Mouse (Mus musculus) small intestine, adult 2 months (tissue): Measurements from ENCODE around the gene Mamstr. TPM values are rescaled to one million over a fixed set of nuclear protein-coding genes. Genes with fewer than 3 reads are reported as not detected.

Experiments
- H3K27ac ChIP-seq: fragments of 200-500 bp; 2 replicates; pipeline ENCODE4 v1.5.1; 2012; ENCODE audit warnings: low read depth, low read length, control low read depth, inconsistent platforms; ENCODE audit not compliant: insufficient read depth
- H3K27me3 ChIP-seq: fragments of 200-500 bp; 2 replicates; pipeline ENCODE4 v1.6.1; 2012; ENCODE audit warnings: mild to moderate bottlenecking, moderate library complexity, low read length, inconsistent platforms; ENCODE audit not compliant: control insufficient read depth, insufficient read depth
- H3K36me3 ChIP-seq: fragments of 200-500 bp; 2 replicates; pipeline ENCODE4 v1.6.1; 2012; ENCODE audit warnings: mild to moderate bottlenecking, low read length, control low read depth, inconsistent platforms; ENCODE audit not compliant: control insufficient read depth, insufficient read depth
- H3K4me1 ChIP-seq: fragments of 200-500 bp; 2 replicates; pipeline ENCODE4 v1.6.1; 2012; ENCODE audit warnings: low read length, inconsistent platforms, mixed read lengths; ENCODE audit not compliant: control insufficient read depth, insufficient read depth, insufficient read length
- H3K4me3 ChIP-seq: fragments of 200-500 bp; 2 replicates; pipeline ENCODE4 v1.5.1; 2012; ENCODE audit warnings: low read depth, mild to moderate bottlenecking, control low read depth, inconsistent platforms, low read length, moderate library complexity
- CTCF ChIP-seq: fragments of 200-500 bp; IDR thresholded peaks from 2 replicates; pipeline ENCODE4 v1.5.1; 2012; ENCODE audit warnings: low read depth, mild to moderate bottlenecking, control low read depth, inconsistent platforms, low read length, moderate library complexity, mixed read lengths; ENCODE audit not compliant: insufficient replicate concordance, insufficient read length; ENCODE audit errors: extremely low read depth
- POLR2A ChIP-seq: fragments of 200-500 bp; IDR thresholded peaks from 2 replicates; pipeline ENCODE4 v1.6.1; 2012; ENCODE audit warnings: low read depth, mild to moderate bottlenecking, control low read depth, inconsistent platforms, low read length, moderate library complexity
- WGBS: fragments of 180-500 bp; shearing (Covaris S2); methylation state at CpG from one replicate; pipeline ENCODE4 v1.1.7; 2018; 5-methylcytosine and 5-hydroxymethylcytosine counted together
- polyA plus RNA-seq: library from polyadenylated mRNA; depleted of rRNA; stranded (reverse); fragments of >200 nt; gene quantifications from 2 replicates; pipeline ENCODE4 v1.2.3, GENCODE M21; 2012

Gene Mamstr
- polyA plus RNA-seq, 1 experiment, result 0.63 TPM

DNA sequence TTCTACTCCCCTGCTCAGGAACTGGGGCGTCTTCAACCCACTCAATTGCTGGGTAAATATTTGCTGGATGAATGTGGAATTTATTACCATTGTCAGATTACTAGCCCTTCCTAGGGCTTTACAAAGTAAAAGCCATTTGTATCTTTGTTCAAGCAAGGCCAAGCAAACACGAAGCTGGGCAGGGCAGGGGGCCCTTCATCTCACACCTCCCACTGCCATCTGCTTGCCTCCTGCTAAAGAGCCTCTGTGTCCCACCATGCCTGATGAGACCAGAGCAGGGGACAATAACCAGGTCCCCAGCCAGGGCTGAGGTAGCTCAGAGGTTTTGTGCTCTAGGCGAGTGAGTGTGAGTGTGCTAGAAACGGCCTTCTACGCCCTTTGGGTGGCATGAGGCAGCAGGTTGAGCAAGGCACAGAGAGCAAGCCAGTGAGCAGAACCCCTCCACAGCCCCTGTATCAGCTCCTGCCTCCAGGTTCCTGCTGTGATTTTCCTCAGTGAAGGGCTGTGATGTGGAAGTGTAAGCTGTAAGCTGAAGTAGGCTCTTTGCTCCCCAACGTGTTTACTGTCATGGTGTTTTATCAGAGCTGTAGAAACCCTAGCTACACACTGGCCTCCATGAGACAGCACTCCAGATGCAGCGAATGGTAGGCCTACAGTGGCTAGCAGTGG is 38.0 kb downstream of the Mamstr start:
- no peak overlapping the region for H3K4me3 ChIP-seq
- H3K4me1 ChIP-seq, result peaks cover 9% of the 10 kb centered on the region
- H3K27me3 ChIP-seq, result peaks cover 37% of the 10 kb centered on the region
- H3K36me3 ChIP-seq, result no peaks in the 10 kb centered on the region
- H3K27ac ChIP-seq, result no peak overlapping the region
- TF ChIP-seq POLR2A, result no peak
- 41% methylated on average over 7 of the region's 7 CpGs for WGBS

DNA sequence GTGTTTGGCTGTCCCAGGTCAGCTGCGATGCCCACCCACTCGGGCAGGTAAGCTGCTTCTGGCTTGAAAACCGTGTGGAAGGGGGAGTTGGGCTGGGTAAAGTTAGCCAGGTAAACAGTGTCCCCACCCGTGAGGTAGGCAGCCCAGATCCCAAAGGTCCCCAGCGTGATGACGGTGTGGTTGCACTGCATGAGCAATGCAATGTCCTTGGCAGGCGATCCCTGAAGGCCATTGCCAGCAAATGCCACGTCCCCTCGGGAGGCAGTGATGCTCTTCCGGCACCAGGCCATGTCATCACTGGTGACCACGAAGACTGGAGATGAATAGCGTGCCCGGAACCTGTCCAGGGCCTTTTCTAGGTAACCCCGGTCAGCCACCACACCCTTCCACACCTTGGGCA is 38.7 kb downstream of the Mamstr start:
- TF ChIP-seq POLR2A (no peak), CTCF (no peak)
- no peak overlapping the region for H3K27ac ChIP-seq
- 91% methylated on average over 14 of the region's 14 CpGs for WGBS
- no peak overlapping the region for H3K4me3 ChIP-seq
- peaks cover 30% of the 10 kb centered on the region for H3K27me3 ChIP-seq
- H3K36me3 ChIP-seq, result no peaks in the 10 kb centered on the region
- peaks cover 9% of the 10 kb centered on the region for H3K4me1 ChIP-seq

GRCm38 (mm10) chr7:45679966-45680621 is 40.3 kb downstream of the Mamstr start:
- H3K4me1 ChIP-seq, result peaks cover 9% of the 10 kb centered on the region
- TF ChIP-seq CTCF (no peak), POLR2A (no peak)
- peaks cover 28% of the 10 kb centered on the region for H3K27me3 ChIP-seq
- H3K27ac ChIP-seq, result peak overlapping the region; percentile 29; the same call in 1 of the 2 replicates
- H3K36me3 ChIP-seq, result no peaks in the 10 kb centered on the region
- 65% methylated on average over 14 of the region's 14 CpGs for WGBS
- H3K4me3 ChIP-seq, result no peak overlapping the region

DNA sequence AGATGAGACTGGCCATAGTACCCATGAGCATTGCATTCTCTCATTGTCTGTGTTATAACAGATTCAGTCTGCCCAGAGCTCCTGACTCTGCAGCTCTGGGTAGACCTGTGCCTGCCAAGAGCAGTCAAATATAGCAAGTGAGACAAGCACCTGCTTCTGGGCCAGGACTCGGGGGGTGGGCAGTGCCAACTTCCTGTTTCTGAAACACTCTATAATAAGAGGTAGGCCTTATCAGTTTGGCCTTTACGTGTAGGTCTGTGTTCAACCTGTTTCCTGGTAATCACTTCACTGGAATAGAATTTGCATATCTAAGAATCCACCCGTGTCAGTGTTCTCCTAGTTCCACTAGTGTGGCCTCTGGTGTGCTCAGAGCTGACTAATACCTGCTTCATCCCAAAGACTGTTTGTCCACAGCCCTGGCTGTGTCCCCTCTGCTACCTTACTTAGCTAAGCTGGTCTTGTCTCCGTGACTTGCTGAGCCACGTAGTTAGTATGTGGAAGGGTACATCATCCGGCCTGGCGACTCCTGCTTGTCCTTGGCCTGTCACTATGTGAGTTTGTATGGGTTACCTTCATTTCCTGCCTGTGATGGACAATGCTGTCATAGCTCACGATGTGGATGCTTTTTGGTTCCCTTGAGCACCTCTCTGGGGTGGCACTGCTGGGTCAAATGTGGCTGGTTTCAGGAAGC is 41.4 kb downstream of the Mamstr start:
- no peak overlapping the region for H3K4me3 ChIP-seq
- H3K4me1 ChIP-seq, result peaks cover 9% of the 10 kb centered on the region
- TF ChIP-seq CTCF (no peak), POLR2A (no peak)
- H3K27ac ChIP-seq, result peak overlapping the region; percentile 71
- 44% methylated on average over 8 of the region's 8 CpGs for WGBS
- H3K27me3 ChIP-seq, result peaks cover 21% of the 10 kb centered on the region
- no peaks in the 10 kb centered on the region for H3K36me3 ChIP-seq

- Histone ChIP-seq H3K36me3 (no peaks in the 10 kb centered on the region), H3K27ac (peak overlapping the region; percentile 33; the same call in 1 of the 2 replicates), H3K27me3 (peaks cover 15% of the 10 kb centered on the region; the same call in 1 of the 2 replicates), H3K4me3 (peak overlapping the region; percentile 16; the same call in 1 of the 2 replicates), H3K4me1 (peaks cover 4% of the 10 kb centered on the region)
- WGBS, result 36% methylated on average over 14 of the region's 14 CpGs
- TF ChIP-seq CTCF (peak; percentile 98), POLR2A (0 out of 2 replicates have a peak, but pooled peaks have one; percentile 10)
These were observed 42.7 kb downstream of the Mamstr start for GRCm38 (mm10) chr7:45682144-45683126.

- no peak within 1 kb of the TSS for H3K27ac ChIP-seq
- 87% methylated on average over 7 of the region's 7 CpGs for WGBS
These were observed 43.7 kb downstream of the Mamstr start, which contains the start of gene Ntn5 for GRCm38 (mm10) chr7:45683396-45684050. Gene Ntn5 (plus strand): TSS chr7:45684022.

More at GRCm38 (mm10) chr7:45683396-45684050, 43.7 kb downstream of the Mamstr start, which contains the start of gene Ntn5:
- Histone ChIP-seq H3K4me1 (peaks cover 3% of the 10 kb centered on the region), H3K27me3 (peaks cover 11% of the 10 kb centered on the region; the same call in 1 of the 2 replicates), H3K4me3 (no peak within 1 kb of the TSS), H3K36me3 (no peaks in the 10 kb centered on the region)
- TF ChIP-seq POLR2A (no peak), CTCF (no peak)
